Mouse (Mus musculus) midbrain, embryonic 16.5 days (tissue): ENCODE data around the gene Faim. TPM values are rescaled to one million over a fixed set of nuclear protein-coding genes. Genes with fewer than 3 reads are reported as not detected.

Experiments
- ATAC-seq: fragments of 200-750 bp; cut with Nextera tagmentation; 2 replicates; pipeline ENCODE4 v1.8.0; 2017; ENCODE audit warnings: moderate TSS enrichment
- H3K27ac ChIP-seq: fragments of 300-500 bp; sonication (generic); 2 replicates; pipeline ENCODE4 v1.5.1; 2014; ENCODE audit warnings: mild to moderate bottlenecking, low read length, mixed read lengths
- H3K27me3 ChIP-seq: fragments of 300-500 bp; sonication (generic); 2 replicates; pipeline ENCODE4 v1.6.1; 2014; ENCODE audit warnings: low read depth, low read length, mixed read lengths; ENCODE audit not compliant: control insufficient read depth, insufficient read depth
- H3K36me3 ChIP-seq: fragments of 300-500 bp; sonication (generic); 2 replicates; pipeline ENCODE4 v1.6.1; 2014; ENCODE audit warnings: mild to moderate bottlenecking, low read length, moderate library complexity, mixed read lengths; ENCODE audit not compliant: control insufficient read depth, insufficient read depth
- H3K4me1 ChIP-seq: fragments of 300-500 bp; sonication (generic); 2 replicates; pipeline ENCODE4 v1.6.1; 2014; ENCODE audit warnings: mild to moderate bottlenecking, low read length, mixed read lengths; ENCODE audit not compliant: control insufficient read depth, insufficient read depth
- H3K4me2 ChIP-seq: fragments of 300-500 bp; sonication (generic); 2 replicates; pipeline ENCODE4 v1.6.1; 2014; ENCODE audit warnings: mild to moderate bottlenecking, low read length, mixed read lengths
- H3K4me3 ChIP-seq: fragments of 300-500 bp; sonication (generic); 2 replicates; pipeline ENCODE4 v1.5.1; 2014; ENCODE audit warnings: low read depth, mild to moderate bottlenecking, low read length, moderate library complexity, mixed read lengths
- H3K9ac ChIP-seq: fragments of 300-500 bp; sonication (generic); 2 replicates; pipeline ENCODE4 v1.6.1; 2014; ENCODE audit warnings: low read depth, low read length, mixed read lengths
- H3K9me3 ChIP-seq: fragments of 300-500 bp; sonication (generic); replicated peaks from 2 replicates; pipeline ENCODE4 v1.6.1; 2014; ENCODE audit warnings: mild to moderate bottlenecking, low read length, mixed read lengths; ENCODE audit not compliant: control insufficient read depth, poor library complexity, severe bottlenecking
- WGBS: fragments of 180-500 bp; shearing (Covaris S2); extraction: QIAGEN DNeasy Blood & Tissue Kit; methylation state at CpG from one replicate; pipeline ENCODE4 v1.1.7; 2014; 5-methylcytosine and 5-hydroxymethylcytosine counted together
- polyA plus RNA-seq: library from polyadenylated mRNA; unstranded; fragments of >200 nt; fragmentation: Nextera tagmentation; extraction: Ambion mirVana; gene quantifications from 2 replicates; pipeline ENCODE4 v1.2.1, GENCODE M21; 2015

Faim gene
- polyA plus RNA-seq, 1 experiment from 2014 or later: 118 TPM

- H3K27me3 ChIP-seq: no peaks in the 10 kb centered on the region
Observed at GRCm38 (mm10) chr9:99021751-99022150, 35.6 kb downstream of the Faim start.

GRCm38 (mm10) chr9:99032031-99032430, 45.9 kb downstream of the Faim start:
- Histone ChIP-seq H3K27me3 (no peaks in the 10 kb centered on the region), H3K27ac (no peak overlapping the region), H3K4me3 (no peak overlapping the region), H3K36me3 (no peaks in the 10 kb centered on the region), H3K9me3 (0 out of 2 replicates have a peak, but pooled peaks cover 3% of the 10 kb centered on the region), H3K4me2 (no peak overlapping the region), H3K9ac (no peak overlapping the region), H3K4me1 (no peaks in the 10 kb centered on the region)
- no peak for ATAC-seq
- 72% methylated on average over 8 of the region's 8 CpGs for WGBS

More at GRCm38 (mm10) chr9:99021751-99022150, 35.6 kb downstream of the Faim start:
- Histone ChIP-seq H3K9me3 (no peaks in the 10 kb centered on the region), H3K36me3 (no peaks in the 10 kb centered on the region), H3K4me1 (no peaks in the 10 kb centered on the region), H3K4me2 (no peak overlapping the region), H3K9ac (no peak overlapping the region), H3K4me3 (no peak overlapping the region), H3K27ac (no peak overlapping the region)
- whole genome bisulfite sequencing: 96% methylated on average over 4 of the region's 4 CpGs
- ATAC-seq: no peak

GRCm38 (mm10) chr9:99034111-99034510, 47.9 kb downstream of the Faim start:
- no peak overlapping the region for H3K27ac ChIP-seq
- 0 out of 2 replicates have a peak, but pooled peaks cover 3% of the 10 kb centered on the region for H3K9me3 ChIP-seq
- WGBS: 82% methylated on average over 8 of the region's 8 CpGs
- H3K4me2 ChIP-seq: no peak overlapping the region
- H3K9ac ChIP-seq: no peak overlapping the region
- no peak overlapping the region for H3K4me3 ChIP-seq
- H3K4me1 ChIP-seq: no peaks in the 10 kb centered on the region
- ATAC-seq: no peak
- no peaks in the 10 kb centered on the region for H3K27me3 ChIP-seq
- peaks cover 8% of the 10 kb centered on the region; the same call in 1 of the 2 replicates for H3K36me3 ChIP-seq

- H3K4me2 ChIP-seq: no peak within 1 kb of the TSS
- ATAC-seq: no peak
- no peak within 1 kb of the TSS for H3K27ac ChIP-seq
- H3K4me3 ChIP-seq: no peak within 1 kb of the TSS
- peaks cover 9% of the 10 kb centered on the region for H3K36me3 ChIP-seq
- no peaks in the 10 kb centered on the region for H3K27me3 ChIP-seq
- H3K9ac ChIP-seq: no peak within 1 kb of the TSS
- no peaks in the 10 kb centered on the region for H3K4me1 ChIP-seq
- 92% methylated on average over 12 of the region's 12 CpGs for WGBS
- no peaks in the 10 kb centered on the region for H3K9me3 ChIP-seq
Observed at GRCm38 (mm10) chr9:99035575-99035974, 49.4 kb downstream of the Faim start, which contains the start of gene Gm1123. Gene Gm1123, minus strand, starts transcription at chr9:99035715.

GRCm38 (mm10) chr9:99041994-99042393, 55.8 kb downstream of the Faim start:
- no peak overlapping the region for H3K9ac ChIP-seq
- H3K4me3 ChIP-seq: no peak overlapping the region
- peaks cover 22% of the 10 kb centered on the region for H3K36me3 ChIP-seq
- no peak overlapping the region for H3K27ac ChIP-seq
- ATAC-seq: no peak
- no peaks in the 10 kb centered on the region for H3K27me3 ChIP-seq
- H3K4me2 ChIP-seq: no peak overlapping the region
- H3K4me1 ChIP-seq: no peaks in the 10 kb centered on the region
- 79% methylated on average over 9 of the region's 9 CpGs for WGBS
- no peaks in the 10 kb centered on the region for H3K9me3 ChIP-seq

- H3K27me3 ChIP-seq: no peaks in the 10 kb centered on the region
- no peak overlapping the region for H3K27ac ChIP-seq
- no peak overlapping the region for H3K9ac ChIP-seq
- WGBS: 96% methylated on average over 4 of the region's 4 CpGs
- no peak for ATAC-seq
- no peaks in the 10 kb centered on the region for H3K4me1 ChIP-seq
- no peaks in the 10 kb centered on the region for H3K9me3 ChIP-seq
- no peak overlapping the region for H3K4me2 ChIP-seq
- peaks cover 20% of the 10 kb centered on the region for H3K36me3 ChIP-seq
- H3K4me3 ChIP-seq: no peak overlapping the region
Observed at GRCm38 (mm10) chr9:99042641-99043040, 56.5 kb downstream of the Faim start.

GRCm38 (mm10) chr9:99044761-99045160, 58.6 kb downstream of the Faim start:
- Histone ChIP-seq H3K36me3 (peaks cover 12% of the 10 kb centered on the region; the same call in 1 of the 2 replicates), H3K9ac (no peak overlapping the region), H3K4me2 (no peak overlapping the region), H3K27ac (no peak overlapping the region), H3K4me3 (no peak overlapping the region), H3K27me3 (no peaks in the 10 kb centered on the region), H3K4me1 (no peaks in the 10 kb centered on the region), H3K9me3 (no peaks in the 10 kb centered on the region)
- no peak for ATAC-seq
- 89% methylated on average over 8 of the region's 8 CpGs for WGBS

GRCm38 (mm10) chr9:99048724-99049250, 62.6 kb downstream of the Faim start:
- H3K36me3 ChIP-seq: peaks cover 8% of the 10 kb centered on the region; the same call in 1 of the 2 replicates
- no peaks in the 10 kb centered on the region for H3K9me3 ChIP-seq
- 74% methylated on average over 1 of the region's 1 CpGs for WGBS
- no peak overlapping the region for H3K27ac ChIP-seq
- H3K4me3 ChIP-seq: no peak overlapping the region
- ATAC-seq: no peak
- H3K9ac ChIP-seq: no peak overlapping the region
- H3K27me3 ChIP-seq: no peaks in the 10 kb centered on the region
- no peaks in the 10 kb centered on the region for H3K4me1 ChIP-seq
- H3K4me2 ChIP-seq: no peak overlapping the region

GRCm38 (mm10) chr9:99049760-99050159, 63.6 kb downstream of the Faim start:
- ATAC-seq: no peak
- Histone ChIP-seq H3K9me3 (no peaks in the 10 kb centered on the region), H3K4me2 (no peak overlapping the region), H3K36me3 (peaks cover 8% of the 10 kb centered on the region; the same call in 1 of the 2 replicates), H3K27ac (no peak overlapping the region), H3K9ac (no peak overlapping the region), H3K27me3 (no peaks in the 10 kb centered on the region), H3K4me1 (no peaks in the 10 kb centered on the region), H3K4me3 (no peak overlapping the region)
- 79% methylated on average over 6 of the region's 6 CpGs for WGBS
